Comparison of ENCODE assay signal across 20 mouse cellular contexts in the genomic region with DNA sequence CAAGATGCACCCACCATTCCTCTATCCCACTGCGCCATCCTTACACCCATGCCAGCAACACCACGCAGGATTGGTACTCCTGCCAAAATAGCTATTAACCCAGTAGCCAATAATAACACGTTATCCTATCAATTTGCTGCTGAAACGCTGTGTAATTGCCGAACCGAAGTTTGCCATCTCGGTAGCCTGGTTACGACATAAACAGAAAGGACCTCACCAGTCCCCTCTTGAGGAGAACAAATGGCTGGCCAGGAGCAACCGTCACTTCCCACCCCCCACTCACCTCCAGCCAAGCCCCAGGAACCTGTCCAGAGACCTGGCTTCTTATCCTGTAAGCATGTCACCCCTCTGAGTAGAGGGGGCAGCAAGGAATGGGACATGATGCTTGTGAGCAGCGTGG.
DNase-seq lines count a peak whose midpoint lies in the region; ATAC-seq and TF ChIP-seq lines count a peak whose summit lies in the region.
"Had no signal": no experiment of that assay in that cellular context is flagged by ENCODE, and none has a peak within 500 bp of the region (broad histone marks: within the 10 kb centered on the region; RNA-seq: fewer than 3 reads in every experiment).

No protein-coding gene starts in this region.

- no peak for DNase-seq in hindbrain, embryonic 14.5 days (ENCODE audit: low spot score)
- DNase-seq in embryonic facial prominence, embryonic 10.5 days (ENCODE audit: low spot score), result no peak
- no peak for DNase-seq in limb, embryonic 11.5 days (ENCODE audit: low spot score)
- no peak for DNase-seq in B cell, adult 2 months
- no peak for DNase-seq in thymus, adult 2 months
- DNase-seq: adrenal gland, postnatal 10 days; cerebellum, adult 11-12 months; kidney, postnatal 14 days; lung, embryonic 14.5 days; lung, postnatal 4 days; retina, postnatal 1 day; right cerebral cortex, postnatal 4 days had no signal

- H3K4me2 ChIP-seq in forebrain, embryonic 12.5 days, result no peak overlapping the region
- H3K4me2 ChIP-seq in forebrain, embryonic 16.5 days (ENCODE audit: low read length), result no peak overlapping the region
- H3K4me2 ChIP-seq in hindbrain, embryonic 12.5 days (replicated peaks), result no peak overlapping the region
- H3K4me2 ChIP-seq in hindbrain, embryonic 14.5 days (replicated peaks), result no peak overlapping the region
- H3K4me2 ChIP-seq in limb, embryonic 11.5 days (ENCODE audit: low read depth, severe bottlenecking), result no peak overlapping the region
- H3K4me2 ChIP-seq: liver, embryonic 12.5 days; lung, embryonic 14.5 days; midbrain, embryonic 13.5 days had no signal

- no peak for TF ChIP-seq CTCF in thymus, adult 2 months (IDR thresholded peaks at IDR 0.05; ENCODE audit: borderline replicate concordance, control insufficient read depth, extremely low read depth, insufficient read depth, low read length, poor library complexity)

- H3K9me3 ChIP-seq in forebrain, embryonic 12.5 days, result no peaks in the 10 kb centered on the region
- no peaks in the 10 kb centered on the region for H3K9me3 ChIP-seq in forebrain, embryonic 16.5 days (ENCODE audit: control insufficient read depth, low read length)
- no peaks in the 10 kb centered on the region for H3K9me3 ChIP-seq in hindbrain, embryonic 12.5 days (replicated peaks)
- H3K9me3 ChIP-seq in hindbrain, embryonic 14.5 days (ENCODE audit: control insufficient read depth, low read length), result no peaks in the 10 kb centered on the region
- no peaks in the 10 kb centered on the region for H3K9me3 ChIP-seq in embryonic facial prominence, embryonic 10.5 days
- no peaks in the 10 kb centered on the region for H3K9me3 ChIP-seq in limb, embryonic 11.5 days (ENCODE audit: control insufficient read depth, low read length)
- H3K9me3 ChIP-seq: liver, embryonic 12.5 days; midbrain, embryonic 13.5 days had no signal

- H3K4me1 ChIP-seq in forebrain, embryonic 12.5 days, result peaks cover 47% of the 10 kb centered on the region
- H3K4me1 ChIP-seq in forebrain, embryonic 16.5 days (replicated peaks; ENCODE audit: control insufficient read depth, insufficient read depth, low read length), result peaks cover 14% of the 10 kb centered on the region; the same call in 1 of the 2 replicates
- H3K4me1 ChIP-seq in hindbrain, embryonic 12.5 days, result peaks cover 58% of the 10 kb centered on the region
- peaks cover 36% of the 10 kb centered on the region for H3K4me1 ChIP-seq in hindbrain, embryonic 14.5 days (replicated peaks; ENCODE audit: control insufficient read depth, insufficient read depth, low read length)
- H3K4me1 ChIP-seq in embryonic facial prominence, embryonic 10.5 days, result peaks cover 66% of the 10 kb centered on the region
- peaks cover 37% of the 10 kb centered on the region for H3K4me1 ChIP-seq in limb, embryonic 11.5 days (ENCODE audit: control insufficient read depth, insufficient read depth, low read length)
- no peaks in the 10 kb centered on the region for H3K4me1 ChIP-seq in thymus, adult 2 months (replicated peaks; ENCODE audit: control insufficient read depth, insufficient read depth, low read length)
- H3K4me1 ChIP-seq: liver, embryonic 12.5 days had no signal

- H3K36me3 ChIP-seq in forebrain, embryonic 12.5 days (replicated peaks), result no peaks in the 10 kb centered on the region
- no peaks in the 10 kb centered on the region for H3K36me3 ChIP-seq in forebrain, embryonic 16.5 days (ENCODE audit: control insufficient read depth, insufficient read depth)
- H3K36me3 ChIP-seq in hindbrain, embryonic 12.5 days, result no peaks in the 10 kb centered on the region
- no peaks in the 10 kb centered on the region for H3K36me3 ChIP-seq in hindbrain, embryonic 14.5 days (replicated peaks; ENCODE audit: control insufficient read depth, insufficient read depth)
- H3K36me3 ChIP-seq in embryonic facial prominence, embryonic 10.5 days (replicated peaks), result peaks cover 7% of the 10 kb centered on the region; the same call in 1 of the 2 replicates
- H3K36me3 ChIP-seq in limb, embryonic 11.5 days (ENCODE audit: control insufficient read depth, insufficient read depth, low read length), result no peaks in the 10 kb centered on the region
- no peaks in the 10 kb centered on the region for H3K36me3 ChIP-seq in thymus, adult 2 months (ENCODE audit: control insufficient read depth, insufficient read depth, low read length)
- H3K36me3 ChIP-seq: liver, embryonic 12.5 days; midbrain, embryonic 13.5 days had no signal

- ATAC-seq in forebrain, embryonic 12.5 days (ENCODE audit: low FRiP score), result no peak
- no peak; the same call in 1 of the 2 replicates for ATAC-seq in forebrain, embryonic 16.5 days
- no peak for ATAC-seq in hindbrain, embryonic 12.5 days (ENCODE audit: low FRiP score)
- no peak for ATAC-seq in hindbrain, embryonic 14.5 days (ENCODE audit: low FRiP score)
- no peak for ATAC-seq in limb, embryonic 11.5 days (ENCODE audit: insufficient number of reproducible peaks, low FRiP score, low TSS enrichment, low read depth)
- ATAC-seq: forebrain, embryonic 14.5 days; intestine, postnatal 0 days; liver, embryonic 12.5 days had no signal

- no peak overlapping the region for H3K9ac ChIP-seq in forebrain, embryonic 12.5 days
- H3K9ac ChIP-seq in forebrain, embryonic 16.5 days (replicated peaks; ENCODE audit: low read depth, low read length), result no peak overlapping the region
- no peak overlapping the region for H3K9ac ChIP-seq in hindbrain, embryonic 12.5 days
- no peak overlapping the region for H3K9ac ChIP-seq in hindbrain, embryonic 14.5 days
- H3K9ac ChIP-seq in limb, embryonic 11.5 days (ENCODE audit: low read length), result no peak overlapping the region
- H3K9ac ChIP-seq: liver, embryonic 12.5 days; lung, embryonic 14.5 days; midbrain, embryonic 13.5 days had no signal

- H3K4me3 ChIP-seq in forebrain, embryonic 12.5 days (replicated peaks), result no peak overlapping the region
- no peak overlapping the region for H3K4me3 ChIP-seq in forebrain, embryonic 16.5 days (replicated peaks; ENCODE audit: low read length)
- H3K4me3 ChIP-seq in hindbrain, embryonic 12.5 days, result no peak overlapping the region
- no peak overlapping the region for H3K4me3 ChIP-seq in hindbrain, embryonic 14.5 days (replicated peaks; ENCODE audit: low read length)
- no peak overlapping the region for H3K4me3 ChIP-seq in embryonic facial prominence, embryonic 10.5 days
- H3K4me3 ChIP-seq in limb, embryonic 11.5 days (ENCODE audit: low read depth, low read length), result no peak overlapping the region
- H3K4me3 ChIP-seq in thymus, adult 2 months (ENCODE audit: control insufficient read depth, insufficient read depth, low read length), result no peak overlapping the region
- H3K4me3 ChIP-seq: liver, embryonic 12.5 days; midbrain, embryonic 13.5 days; myocyte had no signal

- H3K27me3 ChIP-seq in forebrain, embryonic 12.5 days, result no peaks in the 10 kb centered on the region
- no peaks in the 10 kb centered on the region for H3K27me3 ChIP-seq in forebrain, embryonic 16.5 days (replicated peaks; ENCODE audit: control insufficient read depth, insufficient read depth, low read length)
- no peaks in the 10 kb centered on the region for H3K27me3 ChIP-seq in hindbrain, embryonic 12.5 days
- no peaks in the 10 kb centered on the region for H3K27me3 ChIP-seq in hindbrain, embryonic 14.5 days (ENCODE audit: control insufficient read depth, insufficient read depth, low read length)
- no peaks in the 10 kb centered on the region for H3K27me3 ChIP-seq in embryonic facial prominence, embryonic 10.5 days (replicated peaks; ENCODE audit: low read depth, poor library complexity, severe bottlenecking)
- H3K27me3 ChIP-seq in limb, embryonic 11.5 days (ENCODE audit: control insufficient read depth, insufficient read depth, low read length), result no peaks in the 10 kb centered on the region
- H3K27me3 ChIP-seq in thymus, adult 2 months (ENCODE audit: control insufficient read depth, insufficient read depth, low read length), result no peaks in the 10 kb centered on the region
- H3K27me3 ChIP-seq: liver, embryonic 12.5 days; midbrain, embryonic 13.5 days had no signal

- 84% methylated on average over 10 of the region's 10 CpGs for WGBS in forebrain, embryonic 12.5 days
- 63% methylated on average over 10 of the region's 10 CpGs for WGBS in forebrain, embryonic 16.5 days
- 72% methylated on average over 10 of the region's 10 CpGs for WGBS in hindbrain, embryonic 12.5 days
- 72% methylated on average over 10 of the region's 10 CpGs for WGBS in hindbrain, embryonic 14.5 days
- WGBS in embryonic facial prominence, embryonic 10.5 days, result 78% methylated on average over 10 of the region's 10 CpGs
- 59% methylated on average over 10 of the region's 10 CpGs for WGBS in limb, embryonic 11.5 days
- WGBS in thymus, adult 2 months, result 79% methylated on average over 10 of the region's 10 CpGs

- TF ChIP-seq POLR2A in thymus, adult 2 months (IDR thresholded peaks at IDR 0.05; ENCODE audit: control insufficient read depth, extremely low read depth, insufficient read depth, low read length, poor library complexity), result no peak

- H3K27ac ChIP-seq in forebrain, embryonic 12.5 days, result 0 out of 2 replicates have a peak overlapping the region, but pooled peaks have one; percentile 25
- no peak overlapping the region for H3K27ac ChIP-seq in forebrain, embryonic 16.5 days (ENCODE audit: low read length)
- 0 out of 2 replicates have a peak overlapping the region, but pooled peaks have one; percentile 35 for H3K27ac ChIP-seq in hindbrain, embryonic 12.5 days
- no peak overlapping the region for H3K27ac ChIP-seq in hindbrain, embryonic 14.5 days
- H3K27ac ChIP-seq in embryonic facial prominence, embryonic 10.5 days (replicated peaks), result peak overlapping the region; percentile 81
- H3K27ac ChIP-seq in limb, embryonic 11.5 days (replicated peaks; ENCODE audit: low read depth, low read length), result 0 out of 2 replicates have a peak overlapping the region, but pooled peaks have one; percentile 4
- H3K27ac ChIP-seq in thymus, adult 2 months (ENCODE audit: control insufficient read depth, insufficient read depth, low read length), result no peak overlapping the region
- H3K27ac ChIP-seq: liver, embryonic 12.5 days had no signal

Comparison
In these comparisons a context has a peak if more than half of its experiments do, and no peak if none do; other contexts are left out.
1. H3K27ac ChIP-seq: peak in forebrain, embryonic 12.5 days (single experiment), hindbrain, embryonic 12.5 days (single experiment), embryonic facial prominence, embryonic 10.5 days (single experiment) and limb, embryonic 11.5 days (single experiment); none in forebrain, embryonic 16.5 days (single experiment), hindbrain, embryonic 14.5 days (single experiment) and thymus, adult 2 months (single experiment).